Mouse (Mus musculus) hindbrain, embryonic 16.5 days (tissue): Measurements from ENCODE around the gene Phkb. TPM values are rescaled to one million over a fixed set of nuclear protein-coding genes. Genes with fewer than 3 reads are reported as not detected.

Experiments
- ATAC-seq: fragments of 200-750 bp; cut with Nextera tagmentation; 2 replicates; pipeline ENCODE4 v1.8.0; 2017; ENCODE audit warnings: moderate TSS enrichment, moderate library complexity
- H3K27ac ChIP-seq: fragments of 300-500 bp; sonication (generic); 2 replicates; pipeline ENCODE4 v1.5.1; 2014; ENCODE audit warnings: low read depth, mild to moderate bottlenecking, control low read depth, low read length, moderate library complexity
- H3K27me3 ChIP-seq: fragments of 300-500 bp; sonication (generic); replicated peaks from 2 replicates; pipeline ENCODE4 v1.6.1; 2014; ENCODE audit warnings: low read length; ENCODE audit not compliant: control insufficient read depth, insufficient read depth
- H3K36me3 ChIP-seq: fragments of 300-500 bp; sonication (generic); 2 replicates; pipeline ENCODE4 v1.6.1; 2014; ENCODE audit warnings: mild to moderate bottlenecking, low read length, moderate library complexity, mixed read lengths; ENCODE audit not compliant: control insufficient read depth, insufficient read depth
- H3K4me1 ChIP-seq: fragments of 300-500 bp; sonication (generic); 2 replicates; pipeline ENCODE4 v1.6.1; 2014; ENCODE audit warnings: low read depth, low read length; ENCODE audit not compliant: control insufficient read depth, insufficient read depth
- H3K4me2 ChIP-seq: fragments of 300-500 bp; sonication (generic); 2 replicates; pipeline ENCODE4 v1.6.1; 2014; ENCODE audit warnings: mild to moderate bottlenecking, low read length, control low read depth, moderate library complexity
- H3K4me3 ChIP-seq: fragments of 300-500 bp; sonication (generic); 2 replicates; pipeline ENCODE4 v1.5.1; 2014; ENCODE audit warnings: mild to moderate bottlenecking, low read length, control low read depth, moderate library complexity
- H3K9ac ChIP-seq: fragments of 300-500 bp; sonication (generic); 2 replicates; pipeline ENCODE4 v1.6.1; 2014; ENCODE audit warnings: low read depth, mild to moderate bottlenecking, control low read depth, low read length, moderate library complexity
- H3K9me3 ChIP-seq: fragments of 300-500 bp; sonication (generic); 2 replicates; pipeline ENCODE4 v1.6.1; 2014; ENCODE audit warnings: mild to moderate bottlenecking, low read length, moderate library complexity; ENCODE audit not compliant: control insufficient read depth
- WGBS: fragments of 180-500 bp; shearing (Covaris S2); extraction: QIAGEN DNeasy Blood & Tissue Kit; methylation state at CpG from one replicate; pipeline ENCODE4 v1.1.7; 2014; 5-methylcytosine and 5-hydroxymethylcytosine counted together
- polyA plus RNA-seq: library from polyadenylated mRNA; unstranded; fragments of >200 nt; fragmentation: Nextera tagmentation; extraction: Ambion mirVana; gene quantifications from 2 replicates; pipeline ENCODE4 v1.2.1, GENCODE M21; 2015

Phkb gene
- polyA plus RNA-seq, 1 experiment from 2014 or later, result 36.1 TPM

DNA sequence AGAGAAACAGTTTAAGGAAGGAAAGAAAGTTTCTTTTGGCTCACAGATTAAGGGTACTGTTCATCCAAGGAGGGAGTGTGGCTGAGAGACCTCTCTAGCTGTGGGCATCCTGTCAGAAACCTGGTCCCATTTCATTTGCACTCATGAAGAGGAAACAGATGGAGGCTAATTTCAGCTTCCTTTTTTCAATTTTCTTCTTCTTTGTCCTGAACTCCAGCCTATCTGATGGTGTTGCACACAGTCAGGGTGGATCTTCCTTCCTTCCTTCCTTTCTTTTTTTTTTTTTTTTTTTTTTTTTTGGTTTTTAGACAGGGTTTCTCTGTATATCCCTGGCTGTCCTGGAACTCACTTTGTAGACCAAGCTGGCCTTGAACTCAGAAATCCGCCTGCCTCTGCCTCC, 152.9 kb downstream of the Phkb start:
- WGBS, result 91% methylated on average over 1 of the region's 1 CpGs
- Histone ChIP-seq H3K27ac (no peak overlapping the region), H3K36me3 (no peaks in the 10 kb centered on the region), H3K9me3 (no peaks in the 10 kb centered on the region), H3K27me3 (no peaks in the 10 kb centered on the region), H3K4me1 (no peaks in the 10 kb centered on the region), H3K4me3 (no peak overlapping the region), H3K9ac (no peak overlapping the region), H3K4me2 (no peak overlapping the region)
- ATAC-seq, result no peak

DNA sequence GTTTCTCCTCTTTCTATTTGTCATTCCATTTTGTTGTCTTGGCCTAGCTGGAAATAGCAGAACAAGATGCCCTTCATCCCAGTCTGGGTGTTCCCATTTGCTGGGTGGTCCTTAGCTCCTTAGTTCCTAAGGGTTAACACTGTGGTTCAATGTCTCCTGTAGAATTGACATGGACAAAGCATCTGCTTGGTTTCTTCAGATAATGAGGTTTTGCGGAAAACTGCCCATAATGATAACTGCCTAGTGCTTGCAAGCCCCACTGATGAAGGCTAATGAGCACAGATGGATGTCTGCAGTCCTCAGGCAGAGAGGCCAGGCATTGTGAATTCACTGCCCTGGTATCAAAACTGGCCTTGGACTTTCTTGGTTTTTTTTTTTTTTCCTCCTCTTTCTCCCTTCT, 155.2 kb downstream of the Phkb start:
- H3K4me2 ChIP-seq, result no peak overlapping the region
- H3K9ac ChIP-seq, result no peak overlapping the region
- ATAC-seq, result no peak
- no peaks in the 10 kb centered on the region for H3K4me1 ChIP-seq
- H3K27ac ChIP-seq, result no peak overlapping the region
- 62% methylated on average over 1 of the region's 1 CpGs for WGBS
- no peaks in the 10 kb centered on the region for H3K27me3 ChIP-seq
- no peak overlapping the region for H3K4me3 ChIP-seq
- H3K36me3 ChIP-seq, result no peaks in the 10 kb centered on the region
- H3K9me3 ChIP-seq, result no peaks in the 10 kb centered on the region

DNA sequence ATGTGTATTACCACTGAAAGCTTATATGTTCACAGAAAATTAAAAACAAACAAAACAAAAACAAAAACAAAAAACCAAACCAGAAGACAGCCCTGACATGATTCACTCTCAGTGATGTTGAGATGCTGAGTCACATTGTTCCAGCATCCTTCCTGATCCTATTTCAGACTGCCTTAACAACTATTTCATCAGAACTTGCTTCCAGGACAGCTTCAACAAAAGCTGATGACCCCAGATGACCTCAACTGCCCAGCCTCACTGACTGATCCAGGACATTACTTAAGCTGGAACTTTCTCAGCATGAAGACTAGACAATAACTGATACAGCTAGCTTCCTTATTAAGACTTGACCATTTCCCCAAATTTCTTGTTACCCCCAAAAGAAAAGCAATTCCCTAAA, 165.7 kb downstream of the Phkb start:
- Histone ChIP-seq H3K27ac (no peak overlapping the region), H3K4me1 (no peaks in the 10 kb centered on the region), H3K36me3 (no peaks in the 10 kb centered on the region), H3K9ac (no peak overlapping the region), H3K4me3 (no peak overlapping the region), H3K27me3 (no peaks in the 10 kb centered on the region), H3K4me2 (no peak overlapping the region), H3K9me3 (no peaks in the 10 kb centered on the region)
- no peak for ATAC-seq

DNA sequence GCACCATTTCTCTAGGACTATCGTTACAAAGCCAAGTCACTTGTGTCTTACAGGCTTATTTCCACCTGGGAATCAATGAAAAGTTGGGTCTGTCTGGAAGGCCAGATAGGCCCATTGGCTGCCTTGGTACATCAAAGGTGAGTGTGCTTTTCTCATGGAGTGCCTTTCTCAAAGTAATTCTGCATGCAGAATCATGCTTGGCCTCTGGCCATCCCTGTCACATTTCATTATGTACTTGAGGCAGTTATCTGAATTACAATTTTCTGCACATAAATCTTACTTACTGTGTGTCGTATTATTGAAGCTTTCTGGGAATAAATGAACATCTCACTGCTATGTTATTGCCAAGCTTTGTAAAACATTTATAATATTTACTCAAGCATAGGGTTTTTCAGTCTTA, 176.0 kb downstream of the Phkb start:
- H3K9me3 ChIP-seq, result no peaks in the 10 kb centered on the region
- no peak overlapping the region for H3K27ac ChIP-seq
- ATAC-seq, result no peak
- no peak overlapping the region for H3K9ac ChIP-seq
- no peak overlapping the region for H3K4me2 ChIP-seq
- 55% methylated on average over 2 of the region's 2 CpGs for WGBS
- no peaks in the 10 kb centered on the region for H3K4me1 ChIP-seq
- no peak overlapping the region for H3K4me3 ChIP-seq
- H3K27me3 ChIP-seq, result no peaks in the 10 kb centered on the region
- H3K36me3 ChIP-seq, result no peaks in the 10 kb centered on the region

DNA sequence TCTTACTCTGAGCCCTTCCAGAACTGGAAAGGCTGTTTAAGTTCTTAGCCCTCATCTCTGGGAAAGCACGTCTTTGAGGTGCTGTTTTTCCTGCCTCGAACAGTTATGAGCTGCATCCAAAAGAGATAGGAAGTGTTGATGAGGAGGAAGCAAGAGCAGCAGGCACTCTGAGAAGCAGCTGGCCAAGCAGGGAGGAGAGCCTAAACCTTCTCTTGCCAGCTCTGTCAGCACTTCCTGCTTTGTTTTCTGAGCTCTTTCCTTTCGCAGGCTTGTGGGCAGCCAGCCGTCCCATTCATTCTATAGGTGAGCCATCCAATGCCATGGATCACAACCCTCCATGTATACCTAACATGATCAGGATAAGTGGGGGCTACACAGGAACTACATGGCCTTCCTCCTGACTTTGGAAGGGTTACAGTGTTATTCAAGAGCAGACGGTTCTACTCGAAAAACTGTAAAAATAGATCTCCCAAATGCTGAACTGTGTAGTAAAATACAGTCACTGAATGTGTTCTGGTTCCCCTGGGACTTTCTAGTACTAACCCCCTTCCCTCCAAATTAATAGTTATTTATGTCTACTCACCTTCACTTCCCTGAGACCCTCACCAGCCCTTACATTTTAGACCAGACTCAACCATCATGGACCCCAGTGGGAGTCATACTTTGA, 188.0 kb downstream of the Phkb start:
- Histone ChIP-seq H3K9me3 (no peaks in the 10 kb centered on the region), H3K9ac (no peak overlapping the region), H3K27me3 (no peaks in the 10 kb centered on the region), H3K4me1 (no peaks in the 10 kb centered on the region), H3K36me3 (no peaks in the 10 kb centered on the region), H3K4me2 (no peak overlapping the region), H3K4me3 (no peak overlapping the region), H3K27ac (no peak overlapping the region)
- WGBS, result 76% methylated on average over 6 of the region's 6 CpGs
- ATAC-seq, result no peak

DNA sequence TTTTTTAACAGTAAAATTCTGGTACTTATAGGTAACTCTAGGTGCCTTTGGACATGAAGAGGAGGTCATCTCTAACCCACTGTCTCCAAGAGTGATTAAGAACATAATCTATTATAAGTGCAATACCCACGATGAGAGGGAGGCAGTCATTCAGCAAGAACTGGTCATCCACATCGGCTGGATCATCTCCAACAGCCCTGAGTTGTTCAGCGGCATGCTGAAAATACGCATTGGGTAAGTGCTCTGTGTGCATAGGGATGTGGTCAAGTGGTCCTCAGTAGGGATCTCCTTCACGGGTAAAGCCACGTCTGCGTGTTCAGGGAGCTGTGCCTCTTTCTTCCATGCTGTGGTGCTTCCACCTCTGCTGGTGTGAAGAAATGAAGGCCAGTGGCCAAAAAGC, 188.7 kb downstream of the Phkb start:
- Histone ChIP-seq H3K4me2 (no peak overlapping the region), H3K36me3 (no peaks in the 10 kb centered on the region), H3K4me3 (no peak overlapping the region), H3K4me1 (no peaks in the 10 kb centered on the region), H3K27me3 (no peaks in the 10 kb centered on the region), H3K27ac (no peak overlapping the region), H3K9ac (no peak overlapping the region), H3K9me3 (no peaks in the 10 kb centered on the region)
- no peak for ATAC-seq
- 92% methylated on average over 7 of the region's 7 CpGs for WGBS

DNA sequence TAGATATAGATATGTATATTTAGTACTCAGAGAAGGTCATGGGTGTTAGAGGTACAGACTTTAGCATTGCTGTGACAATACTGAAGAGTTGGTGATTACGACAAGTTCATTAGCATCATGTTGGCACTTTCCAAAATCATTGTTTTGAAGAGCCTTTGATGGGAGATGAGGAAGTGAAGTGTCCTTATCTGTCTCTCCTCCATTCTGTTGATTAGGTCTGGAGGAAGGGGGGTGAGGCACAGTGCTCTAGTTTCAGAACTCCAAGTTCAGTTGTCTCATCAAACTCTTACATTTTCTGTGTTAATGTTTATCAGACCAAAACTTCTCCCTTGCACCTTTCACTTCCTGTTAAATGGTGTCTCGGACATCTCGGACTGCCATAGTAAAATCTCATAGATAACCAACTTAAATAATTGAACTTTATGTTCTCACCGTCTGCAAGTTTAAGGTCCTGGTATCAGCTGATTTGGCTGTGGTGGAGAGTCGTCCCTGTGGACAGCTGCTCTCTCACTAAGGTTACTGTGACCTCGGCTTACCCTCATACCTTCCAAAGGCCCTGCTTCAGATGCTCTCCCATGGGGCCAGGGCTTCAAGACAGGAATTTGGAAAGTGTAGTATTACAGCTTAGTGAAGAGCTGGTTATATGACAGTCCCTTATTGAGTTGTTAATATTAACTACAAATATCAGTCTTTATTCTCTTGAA, 194.1 kb downstream of the Phkb start:
- no peak overlapping the region for H3K27ac ChIP-seq
- no peaks in the 10 kb centered on the region for H3K36me3 ChIP-seq
- no peak overlapping the region for H3K4me3 ChIP-seq
- no peak for ATAC-seq
- 83% methylated on average over 6 of the region's 6 CpGs for WGBS
- no peaks in the 10 kb centered on the region for H3K9me3 ChIP-seq
- no peak overlapping the region for H3K9ac ChIP-seq
- no peaks in the 10 kb centered on the region for H3K27me3 ChIP-seq
- no peak overlapping the region for H3K4me2 ChIP-seq
- no peaks in the 10 kb centered on the region for H3K4me1 ChIP-seq

DNA sequence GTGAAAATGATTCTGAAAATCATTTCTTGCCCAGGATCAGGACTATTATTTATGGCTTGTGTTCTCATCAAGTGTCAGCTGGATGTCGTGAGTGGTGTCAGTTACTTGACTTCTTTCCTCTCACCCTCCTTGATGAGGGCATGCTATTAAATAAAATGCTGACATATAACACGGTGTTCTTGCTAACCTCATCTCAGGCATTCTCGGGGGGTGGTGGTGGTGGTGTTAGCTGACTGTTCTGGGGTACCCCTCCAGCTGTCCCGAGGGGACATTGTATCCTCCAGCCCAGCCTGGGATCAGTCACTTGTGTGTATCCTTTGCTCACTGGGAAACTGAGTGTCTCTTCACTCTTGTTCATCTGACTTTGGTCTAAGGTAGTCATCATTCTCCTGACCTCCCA, 194.6 kb downstream of the Phkb start:
- ATAC-seq, result no peak
- no peaks in the 10 kb centered on the region for H3K36me3 ChIP-seq
- H3K9me3 ChIP-seq, result no peaks in the 10 kb centered on the region
- WGBS, result 89% methylated on average over 4 of the region's 4 CpGs
- no peak overlapping the region for H3K9ac ChIP-seq
- no peak overlapping the region for H3K4me2 ChIP-seq
- no peak overlapping the region for H3K27ac ChIP-seq
- H3K4me1 ChIP-seq, result no peaks in the 10 kb centered on the region
- no peaks in the 10 kb centered on the region for H3K27me3 ChIP-seq
- no peak overlapping the region for H3K4me3 ChIP-seq

DNA sequence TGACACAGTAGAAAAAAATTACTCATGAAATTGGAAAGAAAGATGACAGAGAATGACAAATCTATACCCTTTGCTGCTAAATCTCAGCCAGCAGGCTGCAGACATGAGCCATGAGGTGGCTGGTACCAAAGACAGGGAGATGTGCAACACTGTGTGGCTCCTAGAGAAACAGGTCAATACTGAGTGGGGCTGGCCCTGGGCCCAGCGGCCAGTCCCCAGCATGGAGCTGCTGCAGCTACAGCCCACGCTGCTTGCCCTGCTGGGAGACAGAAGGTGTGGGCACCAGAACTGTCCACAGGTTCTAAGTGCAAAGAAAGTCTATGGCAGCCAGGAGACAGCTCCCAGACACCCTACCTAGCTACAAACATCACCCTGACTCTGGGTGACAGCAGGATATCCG, 197.7 kb downstream of the Phkb start:
- Histone ChIP-seq H3K9ac (no peak overlapping the region), H3K4me2 (no peak overlapping the region), H3K4me3 (no peak overlapping the region), H3K9me3 (no peaks in the 10 kb centered on the region), H3K27ac (no peak overlapping the region), H3K4me1 (no peaks in the 10 kb centered on the region), H3K27me3 (no peaks in the 10 kb centered on the region), H3K36me3 (peaks cover under 1% of the 10 kb centered on the region; the same call in 1 of the 2 replicates)
- ATAC-seq, result no peak
- WGBS, result 83% methylated on average over 3 of the region's 3 CpGs
